Mouse (Mus musculus): ENCODE data around the gene Kcna4. TPM values are rescaled to one million over a fixed set of nuclear protein-coding genes. Genes with fewer than 3 reads are reported as not detected.

Kcna4 gene
- 0.37 and 0.60 TPM in 2 replicates for polyA plus RNA-seq (2015; fragmentation: Nextera tagmentation; extraction: Ambion mirVana)

DNA sequence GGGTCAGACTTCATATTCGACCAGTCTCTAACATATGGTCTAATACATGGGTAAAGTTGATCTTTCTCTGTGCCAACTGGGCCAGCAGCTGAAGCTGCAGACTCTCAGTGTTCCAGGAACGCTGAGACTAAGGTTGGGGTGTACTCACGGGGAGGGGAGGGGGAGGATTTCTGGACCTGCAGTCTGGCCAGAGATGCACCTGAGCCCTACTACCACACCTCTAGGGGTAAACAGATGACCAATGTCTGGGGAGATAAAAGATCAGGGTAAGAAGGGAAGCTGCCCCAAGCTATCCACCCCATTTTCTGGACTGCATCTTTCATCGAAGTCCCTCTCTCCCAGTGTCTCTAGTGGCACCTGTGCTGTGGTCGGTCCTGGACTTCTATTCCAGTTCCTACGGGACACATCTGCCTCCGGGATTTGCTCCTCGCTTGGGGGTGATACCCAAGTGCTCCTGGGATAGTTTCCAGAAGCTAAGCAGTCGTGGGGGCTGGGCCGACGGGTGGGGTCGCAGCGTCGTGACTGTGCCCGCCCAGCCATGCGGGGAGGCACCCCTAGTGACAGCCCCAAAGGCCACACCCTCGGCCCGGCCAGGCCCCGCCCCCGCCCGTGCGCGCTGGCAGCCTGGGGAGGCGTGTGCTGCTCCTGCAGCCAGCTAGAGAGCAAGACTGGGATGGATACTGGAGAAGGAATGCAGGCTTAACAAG lies at the start of gene Kcna4:
Kcna4 (plus strand) TSS at position 650 of the 707 bp plus-strand sequence.
- Histone ChIP-seq H3K4me3 (replicated peaks) (peak within 1 kb of the TSS; percentile 37), H3K9me3 (no peaks in the 10 kb centered on the region), H3K4me2 (replicated peaks) (peak within 1 kb of the TSS; percentile 74), H3K9ac (0 out of 2 replicates have a peak within 1 kb of the TSS, but pooled peaks have one; percentile 6), H3K27ac (no peak within 1 kb of the TSS), H3K4me1 (replicated peaks) (peaks cover 6% of the 10 kb centered on the region), H3K36me3 (no peaks in the 10 kb centered on the region), H3K27me3 (replicated peaks) (peaks cover 12% of the 10 kb centered on the region)
- ATAC-seq = peak; percentile 99
- 6% methylated on average over 24 of the region's 24 CpGs for WGBS

DNA sequence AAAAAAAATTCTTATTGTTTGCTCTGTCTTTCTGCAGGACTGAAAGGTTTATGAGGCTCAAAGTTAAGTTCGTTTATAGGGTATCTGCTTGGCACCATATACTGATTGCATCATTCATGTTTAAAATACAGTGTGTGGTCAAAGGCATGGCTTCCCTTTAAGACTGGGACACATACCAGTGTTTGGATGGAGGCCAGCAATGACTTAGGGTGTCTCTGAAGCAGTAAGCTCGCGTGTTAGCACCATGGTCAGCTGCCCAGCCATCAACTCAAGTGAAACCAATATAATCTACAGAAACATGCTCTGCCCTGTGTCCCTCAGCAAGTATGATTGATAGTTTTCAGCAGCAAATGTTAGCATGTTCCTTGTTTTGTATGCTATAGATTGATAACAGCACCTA lies 32.3 kb upstream of the Kcna4 start:
- no peaks in the 10 kb centered on the region; the same call in 1 of the 2 replicates for H3K27me3 ChIP-seq (replicated peaks)
- 70% methylated on average over 3 of the region's 3 CpGs for WGBS

DNA sequence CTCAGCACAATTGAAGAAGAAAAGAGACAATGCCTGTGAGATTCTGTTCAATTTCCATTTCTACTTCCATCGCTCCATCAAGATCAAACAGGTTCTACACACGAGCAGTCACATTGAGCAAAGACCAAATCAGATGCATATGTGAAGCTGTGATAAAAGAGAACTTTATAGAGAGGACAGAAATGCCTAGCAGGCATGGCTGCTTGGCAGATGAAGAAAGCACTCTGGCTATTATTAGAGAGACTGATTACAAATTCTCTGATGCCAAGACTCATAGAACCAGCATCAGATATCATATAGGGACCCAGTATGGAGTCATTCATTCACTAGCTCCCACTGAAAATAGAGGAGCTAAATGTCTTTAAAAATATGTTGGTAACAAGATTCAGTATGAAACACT lies 24.2 kb upstream of the Kcna4 start:
- Histone ChIP-seq H3K27ac (no peak overlapping the region), H3K4me1 (replicated peaks) (no peaks in the 10 kb centered on the region), H3K9me3 (no peaks in the 10 kb centered on the region), H3K36me3 (no peaks in the 10 kb centered on the region), H3K9ac (no peak overlapping the region), H3K27me3 (replicated peaks) (no peaks in the 10 kb centered on the region), H3K4me2 (replicated peaks) (no peak overlapping the region), H3K4me3 (replicated peaks) (no peak overlapping the region)
- 78% methylated on average over 2 of the region's 2 CpGs for WGBS
- ATAC-seq = no peak

More for the DNA sequence above, 32.3 kb upstream of the Kcna4 start:
- no peak for ATAC-seq
- H3K9me3 ChIP-seq = no peaks in the 10 kb centered on the region
- no peaks in the 10 kb centered on the region for H3K4me1 ChIP-seq (replicated peaks)
- H3K27ac ChIP-seq = no peak overlapping the region
- H3K9ac ChIP-seq = no peak overlapping the region
- H3K4me2 ChIP-seq (replicated peaks) = no peak overlapping the region
- no peaks in the 10 kb centered on the region for H3K36me3 ChIP-seq
- H3K4me3 ChIP-seq (replicated peaks) = no peak overlapping the region

DNA sequence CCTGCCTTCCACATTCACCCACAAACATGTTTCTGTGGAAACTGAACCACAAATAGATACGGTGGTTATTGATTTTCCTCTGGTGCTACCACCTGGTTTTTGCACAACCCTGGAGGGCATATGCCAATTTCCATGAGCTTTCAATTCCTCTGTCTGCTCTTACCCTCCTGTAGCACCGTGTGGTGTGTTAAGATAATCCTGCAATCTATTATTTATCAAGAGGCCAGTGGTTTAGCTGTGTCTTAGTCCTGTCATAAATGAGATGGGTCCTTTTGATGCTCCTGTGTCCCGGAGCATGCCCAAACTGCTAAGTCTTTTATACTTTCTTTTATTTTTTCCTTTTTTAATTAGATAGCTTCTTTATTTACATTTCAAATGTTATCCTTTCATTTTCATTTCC lies 20.4 kb upstream of the Kcna4 start:
- no peak for ATAC-seq
- H3K4me3 ChIP-seq (replicated peaks) = no peak overlapping the region
- H3K27ac ChIP-seq = no peak overlapping the region
- no peaks in the 10 kb centered on the region for H3K36me3 ChIP-seq
- H3K4me1 ChIP-seq (replicated peaks) = no peaks in the 10 kb centered on the region
- no peaks in the 10 kb centered on the region for H3K27me3 ChIP-seq (replicated peaks)
- no peaks in the 10 kb centered on the region for H3K9me3 ChIP-seq
- WGBS = 76% methylated on average over 3 of the region's 3 CpGs
- H3K4me2 ChIP-seq (replicated peaks) = no peak overlapping the region
- H3K9ac ChIP-seq = no peak overlapping the region

DNA sequence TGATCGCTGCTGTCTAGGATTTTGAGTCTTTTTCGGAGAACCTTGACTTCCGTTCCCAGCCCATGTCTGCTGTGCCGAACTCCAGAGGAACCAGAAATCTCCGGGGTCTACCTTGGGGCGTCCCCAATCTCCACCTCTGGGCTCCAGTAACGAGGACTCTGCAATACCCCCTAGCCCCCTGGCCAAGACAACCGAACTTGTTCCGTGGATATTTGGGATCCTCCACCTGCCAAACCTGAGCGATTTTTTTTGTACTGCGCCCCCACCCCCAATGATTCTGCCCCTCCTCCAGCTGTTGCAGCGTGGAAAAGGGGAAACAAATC lies 219 bp downstream of the Kcna4 start:
- Histone ChIP-seq H3K27me3 (replicated peaks) (peaks cover 12% of the 10 kb centered on the region), H3K27ac (no peak overlapping the region), H3K4me3 (replicated peaks) (peak overlapping the region; percentile 37), H3K36me3 (no peaks in the 10 kb centered on the region), H3K4me1 (replicated peaks) (peaks cover 6% of the 10 kb centered on the region), H3K4me2 (replicated peaks) (peak overlapping the region; percentile 74), H3K9ac (0 out of 2 replicates have a peak overlapping the region, but pooled peaks have one; percentile 6), H3K9me3 (no peaks in the 10 kb centered on the region)
- ATAC-seq = peak; percentile 60
- under 1% methylated on average over 12 of the region's 12 CpGs for WGBS

DNA sequence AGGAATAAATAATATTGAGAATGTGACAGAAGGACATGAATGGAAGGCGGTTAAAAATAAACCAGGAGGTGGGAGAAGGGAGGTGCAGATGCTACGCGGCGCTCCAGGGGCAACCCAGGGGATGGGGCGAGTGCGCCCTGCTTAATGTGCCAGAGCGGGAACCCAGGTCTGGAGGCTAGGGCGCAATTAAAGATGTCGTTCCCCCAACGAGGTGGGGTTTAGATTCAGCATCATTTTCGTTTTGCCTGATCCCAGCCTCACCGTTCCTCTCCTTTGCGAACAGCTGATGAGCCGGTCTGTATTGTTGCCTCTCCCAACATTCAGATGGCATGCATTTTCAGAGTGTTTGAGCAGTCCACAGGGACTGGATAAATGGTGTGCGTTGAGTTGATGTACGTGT lies 703 bp downstream of the Kcna4 start:
- no peak for ATAC-seq
- H3K4me3 ChIP-seq (replicated peaks) = peak overlapping the region; percentile 37
- peak overlapping the region; percentile 74 for H3K4me2 ChIP-seq (replicated peaks)
- 3% methylated on average over 16 of the region's 16 CpGs for WGBS
- H3K9ac ChIP-seq = no peak overlapping the region
- peaks cover 12% of the 10 kb centered on the region for H3K27me3 ChIP-seq (replicated peaks)
- H3K36me3 ChIP-seq = no peaks in the 10 kb centered on the region
- H3K4me1 ChIP-seq (replicated peaks) = peaks cover 6% of the 10 kb centered on the region
- no peak overlapping the region for H3K27ac ChIP-seq
- no peaks in the 10 kb centered on the region for H3K9me3 ChIP-seq

DNA sequence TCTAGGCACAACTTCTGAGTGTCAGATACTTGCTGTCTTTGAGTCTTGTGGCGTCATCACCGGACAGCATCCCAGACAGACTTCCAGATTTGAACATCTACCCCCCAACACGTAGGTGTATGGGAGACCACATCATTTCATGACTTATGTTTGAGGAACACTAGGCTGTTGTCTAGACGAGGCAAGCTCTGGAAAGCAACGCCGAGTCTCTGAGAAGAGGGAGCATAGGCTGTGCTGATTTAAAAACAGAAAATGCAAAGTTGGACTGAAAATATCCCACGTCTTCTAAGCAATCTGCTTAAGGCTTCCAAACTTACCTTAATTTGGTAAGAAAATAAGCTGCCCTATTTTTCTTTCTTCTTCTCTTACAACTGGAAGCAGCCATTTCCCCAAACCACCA lies 4.1 kb downstream of the Kcna4 start:
- peaks cover 6% of the 10 kb centered on the region for H3K4me1 ChIP-seq (replicated peaks)
- no peaks in the 10 kb centered on the region for H3K36me3 ChIP-seq
- H3K27ac ChIP-seq = no peak overlapping the region
- peaks cover 12% of the 10 kb centered on the region for H3K27me3 ChIP-seq (replicated peaks)
- no peak for ATAC-seq
- WGBS = 86% methylated on average over 7 of the region's 7 CpGs
- H3K4me3 ChIP-seq (replicated peaks) = no peak overlapping the region
- no peaks in the 10 kb centered on the region for H3K9me3 ChIP-seq
- H3K4me2 ChIP-seq (replicated peaks) = no peak overlapping the region
- H3K9ac ChIP-seq = no peak overlapping the region

DNA sequence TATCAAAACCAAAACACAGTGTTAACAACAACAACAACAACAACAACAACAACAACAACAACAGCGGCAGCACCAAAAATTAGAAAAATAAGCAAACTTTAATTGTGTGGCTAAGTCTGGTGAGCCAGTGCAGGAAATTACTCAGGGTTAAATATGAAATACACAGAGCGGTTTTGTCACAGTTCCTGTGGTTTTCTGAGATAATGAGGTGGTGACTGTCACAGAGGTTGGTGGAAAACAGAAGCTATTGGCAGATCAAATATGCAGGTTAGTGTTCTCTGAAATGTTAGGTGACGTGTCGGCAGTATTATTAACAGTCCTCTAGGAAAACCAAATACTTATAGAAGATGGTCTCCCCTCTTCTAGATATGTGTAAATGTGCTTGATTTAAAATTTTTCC lies 11.4 kb downstream of the Kcna4 start:
- ATAC-seq = no peak
- Histone ChIP-seq H3K36me3 (no peaks in the 10 kb centered on the region), H3K4me1 (replicated peaks) (no peaks in the 10 kb centered on the region), H3K9me3 (no peaks in the 10 kb centered on the region), H3K4me3 (replicated peaks) (no peak overlapping the region), H3K4me2 (replicated peaks) (no peak overlapping the region), H3K9ac (no peak overlapping the region), H3K27ac (no peak overlapping the region), H3K27me3 (replicated peaks) (no peaks in the 10 kb centered on the region)
- WGBS = 85% methylated on average over 4 of the region's 4 CpGs

DNA sequence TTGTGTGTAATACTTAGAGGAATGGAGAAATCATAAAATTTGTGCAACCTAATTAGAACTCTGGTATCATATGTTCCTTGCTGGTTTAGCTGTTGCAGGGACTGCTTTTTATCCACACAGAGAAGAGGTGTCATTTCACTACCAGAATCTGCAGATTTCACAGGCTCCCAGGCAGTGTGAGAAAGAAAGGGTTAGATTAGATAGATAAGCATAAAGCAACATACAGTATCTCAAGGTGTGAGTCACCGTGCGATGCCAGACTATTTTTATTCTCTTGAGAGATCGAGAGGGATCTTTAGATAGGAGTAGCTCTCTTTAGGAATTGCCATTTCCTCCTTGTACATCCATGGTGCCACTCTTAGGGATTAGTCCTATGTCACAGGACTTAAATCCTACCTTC lies 14.3 kb downstream of the Kcna4 start:
- no peak for ATAC-seq
- no peak overlapping the region for H3K4me2 ChIP-seq (replicated peaks)
- 82% methylated on average over 3 of the region's 3 CpGs for WGBS
- no peaks in the 10 kb centered on the region for H3K36me3 ChIP-seq
- no peak overlapping the region for H3K9ac ChIP-seq
- H3K4me3 ChIP-seq (replicated peaks) = no peak overlapping the region
- H3K9me3 ChIP-seq = no peaks in the 10 kb centered on the region
- H3K4me1 ChIP-seq (replicated peaks) = no peaks in the 10 kb centered on the region
- H3K27ac ChIP-seq = no peak overlapping the region
- H3K27me3 ChIP-seq (replicated peaks) = no peaks in the 10 kb centered on the region

DNA sequence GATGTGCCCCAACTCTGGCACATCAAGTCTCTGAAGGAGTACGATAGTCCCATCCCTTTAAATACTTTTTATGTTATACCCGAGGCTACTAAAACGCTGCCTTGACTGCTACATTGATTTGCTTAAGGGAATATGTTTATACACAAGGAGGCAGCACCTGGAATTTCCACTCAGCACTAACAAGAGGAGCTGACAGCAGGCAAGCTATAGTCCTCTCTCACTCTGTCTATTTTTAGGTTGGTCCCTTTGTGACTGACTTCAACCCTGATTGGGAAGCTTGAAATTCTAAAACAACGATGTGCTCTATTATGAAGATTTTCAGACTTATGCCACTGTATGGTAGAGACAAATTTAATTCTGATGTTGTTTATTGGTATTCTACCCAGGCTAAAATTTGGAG lies 15.6 kb downstream of the Kcna4 start:
- WGBS = 70% methylated on average over 4 of the region's 4 CpGs
- ATAC-seq = no peak
- no peaks in the 10 kb centered on the region for H3K4me1 ChIP-seq (replicated peaks)

DNA sequence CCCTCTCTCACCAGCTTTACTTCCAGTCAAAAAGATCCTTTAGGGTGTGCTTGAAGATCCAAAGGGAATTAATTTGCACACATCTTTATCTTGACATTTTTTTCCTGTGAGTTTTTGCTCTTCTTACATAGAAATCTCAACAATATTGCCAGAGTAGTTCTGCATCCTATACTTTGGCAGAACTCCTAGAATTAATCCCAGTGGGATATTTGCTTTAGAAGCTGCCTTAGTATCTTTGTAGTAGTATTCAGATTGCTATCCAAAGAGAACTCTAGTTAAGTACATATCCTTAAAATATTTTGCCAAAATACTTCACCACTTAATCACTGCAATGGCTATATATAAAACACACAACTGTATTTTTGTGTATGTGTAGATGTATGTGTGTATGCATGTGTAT lies 28.2 kb downstream of the Kcna4 start:
- no peak overlapping the region for H3K9ac ChIP-seq
- no peak for ATAC-seq
- H3K4me2 ChIP-seq (replicated peaks) = no peak overlapping the region
- no peaks in the 10 kb centered on the region for H3K27me3 ChIP-seq (replicated peaks)
- no peak overlapping the region for H3K4me3 ChIP-seq (replicated peaks)
- H3K9me3 ChIP-seq = no peaks in the 10 kb centered on the region
- H3K36me3 ChIP-seq = no peaks in the 10 kb centered on the region
- H3K27ac ChIP-seq = no peak overlapping the region
- no peaks in the 10 kb centered on the region for H3K4me1 ChIP-seq (replicated peaks)

More for the DNA sequence above, 15.6 kb downstream of the Kcna4 start:
- Histone ChIP-seq H3K9ac (no peak overlapping the region), H3K4me2 (replicated peaks) (no peak overlapping the region), H3K4me3 (replicated peaks) (no peak overlapping the region), H3K27me3 (replicated peaks) (no peaks in the 10 kb centered on the region), H3K27ac (no peak overlapping the region), H3K9me3 (no peaks in the 10 kb centered on the region), H3K36me3 (no peaks in the 10 kb centered on the region)

DNA sequence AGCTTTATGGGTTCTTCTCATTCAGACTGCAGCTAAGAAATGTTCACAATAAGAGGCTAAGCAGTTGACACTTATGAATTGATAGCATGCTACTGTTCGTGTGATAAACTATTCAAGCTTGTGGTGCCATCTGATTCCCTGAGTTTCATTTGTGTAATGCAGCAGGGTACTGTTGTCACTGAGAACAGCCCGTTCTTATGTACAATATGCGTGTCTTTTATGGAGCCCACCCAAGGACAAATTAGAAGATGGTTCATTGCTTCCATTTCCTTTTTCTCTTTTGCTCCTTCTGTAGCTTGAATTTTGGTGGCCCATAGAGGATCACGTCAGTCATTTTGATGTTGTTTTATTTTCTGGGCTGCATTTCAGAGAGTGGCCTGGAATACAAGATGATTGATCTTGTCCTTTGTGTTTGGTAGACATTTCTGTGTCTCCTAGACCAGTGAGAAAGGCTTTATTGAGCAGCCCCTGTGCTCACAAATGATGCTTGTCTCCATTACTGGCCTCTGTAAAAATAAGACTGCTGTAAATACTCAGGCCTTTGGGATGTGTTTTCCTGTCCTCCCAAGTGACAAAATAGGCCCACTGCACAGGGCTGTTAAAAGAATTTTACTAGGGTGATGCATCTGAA lies 31.3 kb downstream of the Kcna4 start:
- no peak overlapping the region for H3K4me2 ChIP-seq (replicated peaks)
- H3K4me3 ChIP-seq (replicated peaks) = no peak overlapping the region
- no peaks in the 10 kb centered on the region for H3K4me1 ChIP-seq (replicated peaks)
- H3K9ac ChIP-seq = no peak overlapping the region
- 77% methylated on average over 4 of the region's 4 CpGs for WGBS
- no peaks in the 10 kb centered on the region for H3K27me3 ChIP-seq (replicated peaks)
- no peak overlapping the region for H3K27ac ChIP-seq
- H3K9me3 ChIP-seq = no peaks in the 10 kb centered on the region
- no peaks in the 10 kb centered on the region for H3K36me3 ChIP-seq
- ATAC-seq = no peak

DNA sequence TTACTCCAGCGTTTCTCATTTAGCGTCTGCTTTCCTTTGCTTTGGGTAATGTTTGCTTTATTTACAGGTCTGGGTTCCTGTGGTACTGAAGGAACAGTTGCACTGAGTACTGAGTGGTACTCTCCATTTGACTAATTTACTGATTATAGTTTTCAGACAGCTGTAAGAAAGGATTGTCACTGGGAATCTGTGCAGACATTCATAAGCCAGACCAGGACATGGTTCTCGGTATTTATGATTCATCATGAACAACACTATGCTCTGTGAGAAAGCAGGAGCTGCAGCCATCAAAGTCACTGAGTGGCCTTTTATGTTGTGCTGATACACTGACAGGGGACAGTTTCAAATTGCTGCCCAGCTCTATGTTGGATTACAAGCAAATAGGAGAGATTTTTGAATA lies 33.7 kb downstream of the Kcna4 start:
- Histone ChIP-seq H3K27me3 (replicated peaks) (no peaks in the 10 kb centered on the region), H3K4me1 (replicated peaks) (no peaks in the 10 kb centered on the region), H3K9ac (no peak overlapping the region), H3K4me2 (replicated peaks) (no peak overlapping the region), H3K4me3 (replicated peaks) (no peak overlapping the region), H3K9me3 (no peaks in the 10 kb centered on the region), H3K27ac (no peak overlapping the region), H3K36me3 (no peaks in the 10 kb centered on the region)
- no peak for ATAC-seq
- 73% methylated on average over 3 of the region's 3 CpGs for WGBS
